Mouse (Mus musculus) forebrain, embryonic 16.5 days (tissue): ENCODE measurements around the gene Tmem230. TPM values are rescaled to one million over a fixed set of nuclear protein-coding genes. Genes with fewer than 3 reads are reported as not detected.
"Not testable (repeated sequence)": the region's sequence is repeated elsewhere in the genome, so short reads cannot be mapped to it uniquely, and the experiment has no call there.

Experiments
- ATAC-seq: fragments of 200-750 bp; cut with Nextera tagmentation; 2 replicates; pipeline ENCODE4 v1.8.0; 2017; ENCODE audit warnings: mild to moderate bottlenecking, moderate library complexity
- H3K27ac ChIP-seq: fragments of 300-500 bp; sonication (generic); 2 replicates; pipeline ENCODE4 v1.5.1; 2014; ENCODE audit warnings: low read length, control low read depth
- H3K27me3 ChIP-seq: fragments of 300-500 bp; sonication (generic); replicated peaks from 2 replicates; pipeline ENCODE4 v1.6.1; 2014; ENCODE audit warnings: low read length; ENCODE audit not compliant: control insufficient read depth, insufficient read depth
- H3K36me3 ChIP-seq: fragments of 300-500 bp; sonication (generic); 2 replicates; pipeline ENCODE4 v1.6.1; 2014; ENCODE audit not compliant: control insufficient read depth, insufficient read depth
- H3K4me1 ChIP-seq: fragments of 300-500 bp; sonication (generic); replicated peaks from 2 replicates; pipeline ENCODE4 v1.6.1; 2014; ENCODE audit warnings: low read length; ENCODE audit not compliant: control insufficient read depth, insufficient read depth
- H3K4me2 ChIP-seq: fragments of 300-500 bp; sonication (generic); 2 replicates; pipeline ENCODE4 v1.6.1; 2014; ENCODE audit warnings: mild to moderate bottlenecking, low read length, control low read depth
- H3K4me3 ChIP-seq: fragments of 300-500 bp; sonication (generic); replicated peaks from 2 replicates; pipeline ENCODE4 v1.5.1; 2014; ENCODE audit warnings: mild to moderate bottlenecking, low read length, control low read depth
- H3K9ac ChIP-seq: fragments of 300-500 bp; sonication (generic); replicated peaks from 2 replicates; pipeline ENCODE4 v1.6.1; 2014; ENCODE audit warnings: low read depth, low read length, control low read depth
- H3K9me3 ChIP-seq: fragments of 300-500 bp; sonication (generic); 2 replicates; pipeline ENCODE4 v1.6.1; 2016; ENCODE audit warnings: low read length; ENCODE audit not compliant: control insufficient read depth
- WGBS: fragments of 180-500 bp; shearing (Covaris S2); extraction: QIAGEN DNeasy Blood & Tissue Kit; methylation state at CpG from one replicate; pipeline ENCODE4 v1.1.7; 2014; 5-methylcytosine and 5-hydroxymethylcytosine counted together
- polyA plus RNA-seq: library from polyadenylated mRNA; unstranded; fragments of >200 nt; fragmentation: Nextera tagmentation; extraction: Ambion mirVana; gene quantifications from 2 replicates; pipeline ENCODE4 v1.2.1, GENCODE M21; 2015

Tmem230 gene
- polyA plus RNA-seq, 1 experiment from 2014 or later: 43.4 TPM

- peak within 1 kb of the TSS; percentile 96 for H3K4me3 ChIP-seq
- peak within 1 kb of the TSS; percentile 96 for H3K9ac ChIP-seq
- no peaks in the 10 kb centered on the region for H3K9me3 ChIP-seq
- H3K4me2 ChIP-seq: peak within 1 kb of the TSS; percentile 81
- H3K27me3 ChIP-seq: no peaks in the 10 kb centered on the region
- peaks cover 11% of the 10 kb centered on the region for H3K4me1 ChIP-seq
- H3K27ac ChIP-seq: peak within 1 kb of the TSS; percentile 76
- WGBS: under 1% methylated on average over 48 of the region's 49 CpGs
- no peaks in the 10 kb centered on the region for H3K36me3 ChIP-seq
- ATAC-seq: peak; percentile 99
Observed at GRCm38 (mm10) chr2:132262879-132263398, 15.3 kb upstream of the Tmem230 start, which contains the start of gene Cds2. TSS of gene Cds2 (plus strand) at chr2:132263148.

GRCm38 (mm10) chr2:132262175-132262574, 14.6 kb upstream of the Tmem230 start:
- Histone ChIP-seq H3K36me3 (no peaks in the 10 kb centered on the region), H3K4me3 (no peak overlapping the region), H3K9me3 (no peaks in the 10 kb centered on the region), H3K9ac (no peak overlapping the region), H3K4me1 (peaks cover 11% of the 10 kb centered on the region), H3K4me2 (no peak overlapping the region), H3K27ac (no peak overlapping the region), H3K27me3 (no peaks in the 10 kb centered on the region)
- no peak for ATAC-seq
- 73% methylated on average over 6 of the region's 6 CpGs for WGBS

DNA sequence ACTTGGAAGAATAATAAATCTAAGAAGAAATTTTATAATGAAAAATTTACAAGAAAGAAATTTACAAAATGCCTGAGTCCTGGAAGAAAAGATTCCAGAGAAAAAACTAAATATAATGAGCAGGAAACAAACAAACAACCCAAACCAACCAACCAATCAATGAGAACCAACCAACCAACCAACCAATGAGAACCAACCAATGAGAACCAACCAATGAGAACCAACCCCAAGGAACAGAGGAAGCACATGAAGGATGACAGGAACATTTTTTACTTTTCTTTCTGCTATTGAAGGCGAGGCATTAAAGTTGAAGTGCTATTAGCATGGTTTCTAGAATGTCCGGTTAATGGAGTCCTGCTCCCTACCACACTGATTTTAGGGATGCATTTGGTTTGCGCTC, 13.0 kb upstream of the Tmem230 start:
- no peak overlapping the region for H3K27ac ChIP-seq
- H3K27me3 ChIP-seq: no peaks in the 10 kb centered on the region
- peaks cover 11% of the 10 kb centered on the region for H3K4me1 ChIP-seq
- WGBS: 97% methylated on average over 3 of the region's 3 CpGs
- H3K4me3 ChIP-seq: no peak overlapping the region
- H3K9ac ChIP-seq: no peak overlapping the region
- H3K4me2 ChIP-seq: no peak overlapping the region
- H3K36me3 ChIP-seq: no peaks in the 10 kb centered on the region
- no peak for ATAC-seq
- H3K9me3 ChIP-seq: no peaks in the 10 kb centered on the region

- H3K4me1 ChIP-seq: 0 out of 2 replicates have a peak, but pooled peaks cover 2% of the 10 kb centered on the region
- no peak overlapping the region for H3K27ac ChIP-seq
- no peaks in the 10 kb centered on the region for H3K9me3 ChIP-seq
- no peak for ATAC-seq
- H3K4me2 ChIP-seq: no peak overlapping the region
- WGBS: 91% methylated on average over 6 of the region's 6 CpGs
- no peak overlapping the region for H3K9ac ChIP-seq
- H3K4me3 ChIP-seq: no peak overlapping the region
- no peaks in the 10 kb centered on the region for H3K27me3 ChIP-seq
- H3K36me3 ChIP-seq: no peaks in the 10 kb centered on the region
Observed at GRCm38 (mm10) chr2:132257350-132258068, 9.9 kb upstream of the Tmem230 start.

GRCm38 (mm10) chr2:132253603-132254002, 6.0 kb upstream of the Tmem230 start:
- H3K27me3 ChIP-seq: no peaks in the 10 kb centered on the region
- peaks cover 19% of the 10 kb centered on the region for H3K4me1 ChIP-seq
- peaks cover 3% of the 10 kb centered on the region for H3K36me3 ChIP-seq
- H3K9ac ChIP-seq: peak overlapping the region; percentile 55
- ATAC-seq: no peak
- H3K4me3 ChIP-seq: peak overlapping the region; percentile 74
- peak overlapping the region; percentile 80; the same call in 1 of the 2 replicates for H3K27ac ChIP-seq
- peak overlapping the region; percentile 55 for H3K4me2 ChIP-seq
- under 1% methylated on average over 7 of the region's 7 CpGs for WGBS
- H3K9me3 ChIP-seq: no peaks in the 10 kb centered on the region

- peak within 1 kb of the TSS; percentile 80 for H3K27ac ChIP-seq
- peak within 1 kb of the TSS; percentile 55 for H3K9ac ChIP-seq
- no peaks in the 10 kb centered on the region for H3K9me3 ChIP-seq
- peaks cover 27% of the 10 kb centered on the region for H3K4me1 ChIP-seq
- peak within 1 kb of the TSS; percentile 74 for H3K4me3 ChIP-seq
- H3K36me3 ChIP-seq: peaks cover 3% of the 10 kb centered on the region
- H3K4me2 ChIP-seq: peak within 1 kb of the TSS; percentile 86
- H3K27me3 ChIP-seq: no peaks in the 10 kb centered on the region
- WGBS: under 1% methylated on average over 78 of the region's 79 CpGs
- ATAC-seq: peak; percentile 99
Observed at GRCm38 (mm10) chr2:132252542-132253528, 5.2 kb upstream of the Tmem230 start, which contains the start of gene Pcna. TSS of gene Pcna (minus strand) at chr2:132253314.

DNA sequence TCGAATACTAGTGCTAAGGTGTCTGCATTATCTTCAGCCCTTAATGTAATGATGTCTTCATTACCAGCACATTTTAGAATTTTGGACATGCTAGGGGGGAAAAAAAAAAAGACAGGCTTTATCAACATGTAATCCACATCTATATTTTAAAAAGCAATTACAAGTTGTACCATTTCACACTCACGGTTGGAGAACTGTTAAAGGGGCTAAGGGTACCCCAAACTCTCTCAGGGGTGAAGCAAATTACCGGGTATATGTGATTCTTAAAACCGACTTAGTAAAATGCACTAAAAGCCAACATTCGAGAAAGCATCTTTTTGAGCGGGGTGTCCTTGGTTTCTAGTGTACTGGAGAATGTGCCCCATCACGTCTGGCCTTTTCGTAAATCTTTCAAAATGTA, 4.3 kb upstream of the Tmem230 start:
- H3K9me3 ChIP-seq: no peaks in the 10 kb centered on the region
- WGBS: 9% methylated on average over 8 of the region's 8 CpGs
- H3K9ac ChIP-seq: peak overlapping the region; percentile 55
- peak overlapping the region; percentile 86 for H3K4me2 ChIP-seq
- H3K4me1 ChIP-seq: peaks cover 28% of the 10 kb centered on the region
- ATAC-seq: no peak
- H3K27ac ChIP-seq: no peak overlapping the region
- peaks cover 3% of the 10 kb centered on the region for H3K36me3 ChIP-seq
- H3K4me3 ChIP-seq: peak overlapping the region; percentile 74
- no peaks in the 10 kb centered on the region for H3K27me3 ChIP-seq

GRCm38 (mm10) chr2:132243370-132243769, 4.2 kb downstream of the Tmem230 start:
- Histone ChIP-seq H3K4me2 (no peak overlapping the region), H3K9me3 (no peaks in the 10 kb centered on the region), H3K27ac (no peak overlapping the region), H3K36me3 (no peaks in the 10 kb centered on the region), H3K4me1 (peaks cover 10% of the 10 kb centered on the region), H3K4me3 (no peak overlapping the region), H3K9ac (no peak overlapping the region), H3K27me3 (no peaks in the 10 kb centered on the region)
- 94% methylated on average over 3 of the region's 3 CpGs for WGBS
- no peak for ATAC-seq

GRCm38 (mm10) chr2:132240457-132240856, 7.2 kb downstream of the Tmem230 start:
- H3K27ac ChIP-seq, H3K4me1 ChIP-seq, H3K27me3 ChIP-seq, H3K36me3 ChIP-seq, H3K9ac ChIP-seq, H3K4me3 ChIP-seq, H3K9me3 ChIP-seq, H3K4me2 ChIP-seq: not testable (repeated sequence)
- peak; percentile 43 for ATAC-seq
- WGBS: 16% methylated on average over 8 of the region's 10 CpGs
